Mouse (Mus musculus) layer of hippocampus, adult 18-20 months (tissue): ENCODE data around the gene Lrrc4c. TPM values are rescaled to one million over a fixed set of nuclear protein-coding genes. Genes with fewer than 3 reads are reported as not detected.

Experiments
- DNase-seq, 2 experiments: peaks; one replicate each; pipeline ENCODE4 v3.0.0; 2022; ENCODE audit warnings: low spot score in 2 of 2
- long read RNA-seq: library from polyadenylated mRNA; stranded (forward); transcript quantifications from one replicate; pipeline ENCODE4 v2.0.0, GENCODE M21; 2021
- total RNA-seq, 2 experiments: library from RNA; stranded (reverse); gene quantifications; 2 replicates each; pipeline ENCODE4 v1.2.3; 2021

Lrrc4c gene
- total RNA-seq: 10 to 100 TPM; 65.9 to 68.8 TPM
- long read RNA-seq, transcript Lrrc4c-201 (3 exons, 3,492 nt): major isoform, 61 of 74 reads
- long read RNA-seq, partial matches to known transcripts: 1 of 74 reads
- long read RNA-seq, other reads (novel, unspliced or antisense): 12 of 74 reads

DNA sequence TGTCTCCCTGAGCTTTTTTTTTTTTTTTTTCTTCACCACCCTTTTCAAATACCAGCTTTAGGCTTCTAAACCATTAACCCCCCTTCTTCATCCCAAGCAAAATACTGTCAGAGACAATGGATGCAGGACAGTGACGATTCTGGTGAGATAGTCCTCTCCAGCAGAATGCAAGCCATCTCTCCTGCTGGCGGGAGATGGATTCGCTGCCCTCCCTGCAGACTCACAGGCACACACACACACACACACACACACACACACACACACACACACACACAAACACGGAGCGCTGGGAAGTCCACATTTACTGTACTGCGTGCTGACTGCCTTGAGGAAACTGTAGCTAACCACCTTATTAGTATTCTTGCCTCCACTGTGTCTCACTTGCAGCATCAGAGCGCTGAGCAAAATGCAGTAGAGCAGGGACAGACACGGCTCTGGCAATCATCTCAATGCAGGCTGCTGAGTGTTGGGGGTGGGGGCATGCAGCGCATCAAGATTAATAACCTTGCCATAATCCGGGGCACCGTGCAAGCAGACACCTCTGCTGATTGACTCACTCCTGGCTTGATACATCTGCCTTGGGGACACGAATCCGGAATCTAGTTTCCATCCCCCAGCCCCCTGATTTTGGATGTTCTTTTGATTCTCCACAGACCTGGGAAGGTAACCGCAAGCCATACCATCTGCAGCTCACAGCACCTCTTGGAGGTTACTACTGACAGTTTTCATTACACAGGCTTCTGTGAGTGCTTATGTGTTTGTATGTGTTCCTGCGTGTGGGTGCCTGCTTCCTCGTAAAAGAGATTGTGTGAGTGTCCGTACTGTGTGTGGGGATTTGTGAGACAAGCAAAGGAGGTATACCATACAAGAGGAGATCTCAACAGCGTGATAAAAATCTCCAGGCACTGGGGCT is at the start of gene Lrrc4c:
TSS of gene Lrrc4c (plus strand) at position 783 of the 913 bp plus-strand sequence.
- peak; percentile 23 to 63 for DNase-seq

DNA sequence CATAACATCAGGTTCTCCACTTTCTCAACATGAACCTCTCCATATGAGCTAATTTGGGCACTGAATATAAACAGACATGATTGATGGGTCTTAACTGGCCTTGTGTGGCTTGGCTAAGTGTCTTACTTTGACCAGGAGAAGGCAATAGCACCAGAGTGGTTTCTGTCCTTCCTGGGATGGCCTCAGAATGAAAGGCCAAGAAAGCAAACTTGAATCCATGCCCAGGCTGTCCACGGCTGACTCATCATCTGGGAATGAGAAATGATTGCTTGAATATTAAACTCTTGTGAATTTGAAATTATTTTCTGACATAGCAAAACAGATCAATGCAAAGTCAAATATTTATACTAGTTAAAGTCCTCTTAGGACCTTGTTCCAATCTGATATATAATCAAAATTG is 42.9 kb upstream of the Lrrc4c start:
- no peak for DNase-seq

DNA sequence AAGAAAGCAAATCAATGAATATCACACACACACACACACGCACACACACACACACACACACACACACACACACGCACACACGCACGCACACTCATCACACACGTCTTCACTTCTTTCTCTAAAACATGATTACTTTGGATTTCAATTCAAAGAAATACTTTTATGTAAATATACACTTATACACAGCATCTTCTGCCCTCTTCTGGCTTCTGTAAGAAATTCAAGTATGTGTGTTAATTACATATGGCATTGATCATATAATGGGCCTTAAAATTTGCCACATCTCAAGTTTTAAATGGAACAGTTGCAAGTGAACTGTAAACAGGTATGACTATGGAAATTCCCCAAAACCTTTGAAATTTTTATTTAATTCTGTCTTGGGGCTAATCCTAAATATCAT is 35.0 kb upstream of the Lrrc4c start:
- DNase-seq: peak in 1 of 2 experiments; percentile 23

DNA sequence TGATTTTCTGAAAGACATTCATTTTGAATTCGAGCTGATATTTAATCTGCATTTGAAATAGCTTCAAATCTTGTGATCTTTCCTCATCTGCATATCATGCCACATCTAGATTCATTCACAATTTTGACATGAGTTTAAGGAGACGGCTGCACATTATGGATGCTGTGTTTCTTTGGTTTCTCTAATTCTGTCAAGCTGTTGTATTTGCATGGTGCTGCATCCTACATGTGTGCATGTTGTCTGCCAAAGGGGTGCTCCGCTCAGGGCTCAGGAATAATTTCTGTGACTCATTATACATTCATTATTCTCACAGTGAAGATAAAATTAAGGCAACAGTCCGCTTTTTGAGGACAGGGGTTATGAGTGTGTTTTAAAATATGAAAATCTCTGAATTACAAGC is 30.5 kb upstream of the Lrrc4c start:
- DNase-seq: peak in 1 of 2 experiments; percentile 5

DNA sequence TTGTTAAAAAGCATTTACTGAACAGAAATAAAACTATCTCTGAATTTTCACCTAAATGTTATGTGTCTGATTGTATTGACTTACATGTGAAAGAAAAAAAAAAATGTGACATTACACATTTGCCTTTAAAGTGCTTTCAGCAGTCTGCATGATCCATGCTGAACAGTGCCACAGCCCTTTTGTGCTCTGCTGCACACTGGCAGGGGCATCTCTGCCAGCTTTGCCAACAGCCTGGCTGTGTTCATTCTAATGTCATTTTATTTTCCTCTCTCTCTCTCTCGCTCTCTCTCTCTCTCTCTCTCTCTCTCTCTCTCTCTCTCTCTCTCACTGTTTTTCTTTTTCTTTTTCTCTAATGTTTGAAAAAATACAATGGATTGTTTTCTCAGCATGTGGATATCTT is 27.4 kb upstream of the Lrrc4c start:
- DNase-seq: no peak

DNA sequence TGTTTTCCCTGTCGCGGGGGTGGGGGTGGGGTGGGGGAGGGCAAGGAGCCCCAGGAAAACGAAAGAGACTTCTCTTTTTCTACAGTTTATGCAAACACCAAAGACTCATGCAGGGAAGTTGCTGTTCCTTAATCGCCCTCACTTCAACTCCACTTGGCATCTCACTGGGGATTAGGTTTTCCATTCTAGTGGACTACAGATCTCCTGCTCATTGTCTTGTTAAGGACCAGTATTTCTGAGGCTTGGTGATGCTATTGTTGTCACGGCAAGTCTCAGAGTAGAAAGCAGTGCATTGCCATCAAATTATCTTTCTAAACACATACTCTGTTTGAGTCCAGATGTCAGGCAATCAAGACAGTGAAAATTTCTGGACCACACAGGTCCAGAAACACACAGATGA is 2.9 kb upstream of the Lrrc4c start:
- DNase-seq: no peak

DNA sequence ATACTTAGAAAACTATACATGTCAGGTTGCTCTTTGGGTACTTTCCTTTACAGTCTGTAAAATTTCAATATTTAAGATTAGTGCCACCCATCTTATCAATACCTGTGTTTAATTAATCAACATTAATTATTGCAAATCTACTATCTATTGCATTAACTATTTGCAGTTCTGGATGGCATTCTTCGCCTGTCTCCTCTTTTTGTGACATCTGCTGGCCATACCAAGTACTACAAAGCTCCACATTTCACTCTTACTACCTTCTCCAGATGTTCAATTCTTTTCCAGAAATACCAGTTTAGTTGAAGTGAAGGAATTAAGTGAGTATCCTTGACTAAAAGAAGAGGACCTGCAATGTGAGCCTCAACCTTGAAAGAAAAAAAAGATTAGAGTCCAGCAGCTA is 1.4 kb upstream of the Lrrc4c start:
- peak in 1 of 2 experiments; percentile 30 for DNase-seq

DNA sequence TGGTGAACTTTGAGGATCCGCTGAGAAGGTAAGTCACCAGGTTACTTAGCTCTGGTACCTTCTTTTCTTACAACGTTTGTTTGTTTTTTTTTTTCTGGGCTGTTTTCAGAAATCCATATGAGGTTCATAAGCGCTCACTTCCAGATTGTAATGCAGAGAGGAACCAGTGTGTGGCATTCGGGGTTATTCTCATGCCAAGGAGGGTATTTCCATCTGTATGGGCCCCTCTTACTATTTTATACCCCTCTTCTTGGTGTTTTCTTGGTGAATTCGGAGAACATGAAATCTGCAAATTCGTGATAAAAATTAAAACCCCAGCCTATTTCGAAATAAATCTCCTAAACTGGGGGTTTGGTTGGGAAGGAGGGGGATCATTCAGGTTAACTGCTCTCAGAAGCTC is 587 bp downstream of the Lrrc4c start:
- peak in 1 of 2 experiments; percentile 20 for DNase-seq

DNA sequence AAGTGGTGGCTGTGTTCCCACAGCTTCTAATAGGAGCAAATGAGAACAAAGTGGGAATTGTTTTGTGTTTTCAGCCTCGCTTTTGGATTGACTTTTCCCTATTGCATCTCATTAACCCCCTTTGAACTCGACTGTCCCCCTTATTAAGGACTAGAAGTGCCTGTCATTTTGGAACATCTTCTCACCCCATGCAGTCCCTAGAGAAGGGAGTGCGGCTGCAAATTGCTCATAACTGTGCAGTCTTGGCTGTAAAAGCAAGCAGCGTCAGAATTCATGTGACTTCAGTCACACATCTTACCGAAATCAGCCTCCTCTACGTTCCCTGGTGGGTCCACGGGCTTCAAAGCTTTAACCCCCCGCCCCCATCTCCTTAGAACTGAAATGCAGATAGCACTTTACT is 1.2 kb downstream of the Lrrc4c start:
- DNase-seq: peak; percentile 22 to 62

DNA sequence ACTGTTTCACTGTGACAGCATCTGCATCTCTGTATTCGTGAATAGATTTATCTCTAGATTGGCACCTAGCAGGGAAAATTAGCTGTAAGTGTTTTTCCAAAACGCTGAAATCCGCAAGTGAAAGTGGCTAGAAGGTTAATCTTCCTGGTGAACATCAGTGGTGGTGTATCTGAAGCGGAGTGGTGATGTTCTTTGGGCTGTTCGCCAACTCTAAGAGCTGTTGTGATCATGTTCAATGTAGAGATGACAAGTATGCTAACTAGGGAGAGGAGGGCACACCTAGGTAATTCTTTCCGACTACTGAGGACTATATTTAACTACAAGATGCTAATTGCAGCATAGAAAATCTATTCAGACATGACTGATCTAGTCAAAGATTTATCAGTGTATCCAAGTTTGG is 1.7 kb downstream of the Lrrc4c start:
- peak in 1 of 2 experiments; percentile 44 for DNase-seq

DNA sequence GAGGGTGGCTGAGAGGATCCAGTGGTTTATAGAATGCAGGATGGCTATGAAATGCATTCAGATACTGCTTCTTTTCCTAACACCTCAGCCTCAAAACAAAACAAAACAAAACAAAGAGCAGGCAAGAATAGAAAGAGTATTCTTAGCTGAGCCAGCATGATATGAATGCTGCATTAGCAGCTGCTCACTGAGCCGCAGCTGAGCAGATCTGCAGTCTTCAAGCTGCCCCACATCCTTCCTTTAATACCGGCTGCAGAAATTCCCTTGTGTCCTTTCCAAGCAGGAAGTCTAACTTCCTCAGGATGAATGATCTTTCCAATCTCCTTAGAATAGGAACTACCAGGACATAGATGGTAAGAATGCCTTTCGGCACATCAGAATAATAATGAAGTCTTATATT is 16.7 kb downstream of the Lrrc4c start:
- no peak for DNase-seq

DNA sequence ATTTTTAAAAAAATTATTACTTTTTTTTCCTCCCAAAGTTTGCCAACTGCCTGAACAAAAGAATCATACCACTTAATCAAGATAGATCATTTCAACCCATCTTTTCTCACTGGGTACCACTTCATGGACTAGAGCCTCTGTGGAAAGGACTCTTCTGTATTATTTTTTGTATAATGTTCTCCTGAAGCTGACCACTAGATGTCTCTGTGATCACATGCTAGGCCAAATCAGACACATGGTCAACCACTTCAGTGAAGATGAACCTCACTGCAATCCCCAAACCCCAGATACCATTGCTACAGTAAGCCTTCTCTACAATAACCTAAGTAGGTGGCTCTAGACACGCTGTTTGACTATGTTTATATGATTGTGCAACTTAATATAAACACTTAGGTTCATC is 19.4 kb downstream of the Lrrc4c start:
- DNase-seq: peak in 1 of 2 experiments; percentile 63

DNA sequence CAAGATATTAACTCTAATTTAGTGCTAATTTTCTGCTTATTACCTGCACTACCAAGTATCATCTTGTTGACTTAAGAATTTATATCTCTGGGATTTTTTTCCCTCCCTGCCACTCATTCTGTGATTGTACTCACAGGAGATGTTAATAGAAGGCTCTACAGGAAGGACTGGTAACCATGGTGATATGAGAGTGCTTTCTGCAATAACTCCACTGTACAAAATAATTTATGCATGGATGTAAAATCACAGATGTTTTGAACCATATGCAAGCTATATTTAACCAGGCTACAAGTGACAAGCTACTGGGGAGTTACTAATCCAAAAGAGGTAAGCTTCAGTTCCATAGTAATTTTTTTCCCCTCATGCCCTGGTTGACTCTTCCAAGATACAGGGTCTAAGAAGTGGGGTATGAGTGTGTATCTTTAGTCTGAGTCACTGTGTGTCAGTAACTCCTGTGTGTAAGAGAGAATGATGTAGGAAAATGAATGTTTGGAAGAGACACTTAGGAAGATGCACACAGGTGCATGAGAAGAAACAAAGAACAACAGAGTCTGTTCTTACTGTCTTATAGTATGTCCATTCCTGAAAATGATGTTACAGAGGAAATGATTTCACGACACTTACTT is 83.3 kb downstream of the Lrrc4c start:
- DNase-seq: peak in 1 of 2 experiments; percentile 4

DNA sequence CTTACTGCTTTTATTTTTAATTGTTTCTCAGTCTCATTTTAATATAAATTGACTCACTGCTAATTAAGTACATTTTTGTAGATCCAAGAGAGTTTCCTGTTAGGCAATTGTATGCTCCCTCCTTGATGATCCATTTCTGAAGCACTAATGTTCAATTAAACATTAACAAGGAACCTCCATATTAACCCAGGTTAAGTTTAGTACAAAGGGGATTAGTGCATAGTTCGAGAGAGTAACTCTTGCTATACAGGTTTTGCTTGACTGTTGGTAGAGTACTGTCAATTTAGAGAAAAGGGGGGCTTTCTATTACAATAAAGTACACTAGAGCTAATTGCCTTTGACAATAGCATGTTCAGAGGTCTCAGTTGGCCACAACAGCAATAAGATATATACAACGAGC is 84.5 kb downstream of the Lrrc4c start:
- DNase-seq: no peak

DNA sequence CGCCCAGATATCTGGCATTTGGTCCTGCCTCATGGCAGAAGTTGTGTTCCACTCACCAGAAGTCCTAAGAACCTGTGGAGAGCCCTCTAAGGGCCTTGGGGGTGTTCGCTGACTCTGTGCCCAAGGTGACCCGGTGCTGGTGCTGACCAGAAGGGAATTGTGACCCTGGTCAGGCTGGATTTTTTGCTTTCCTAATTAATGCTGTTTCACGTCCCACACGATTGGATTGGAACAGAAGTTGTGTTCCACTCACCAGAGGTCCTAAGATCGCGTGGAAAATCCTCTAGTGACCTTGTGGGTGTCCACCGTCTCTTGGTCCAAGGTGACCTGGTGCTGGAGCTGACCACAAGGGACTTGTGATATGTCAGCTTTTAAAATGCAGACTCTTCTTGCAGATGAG is 88.9 kb downstream of the Lrrc4c start:
- DNase-seq: no peak

DNA sequence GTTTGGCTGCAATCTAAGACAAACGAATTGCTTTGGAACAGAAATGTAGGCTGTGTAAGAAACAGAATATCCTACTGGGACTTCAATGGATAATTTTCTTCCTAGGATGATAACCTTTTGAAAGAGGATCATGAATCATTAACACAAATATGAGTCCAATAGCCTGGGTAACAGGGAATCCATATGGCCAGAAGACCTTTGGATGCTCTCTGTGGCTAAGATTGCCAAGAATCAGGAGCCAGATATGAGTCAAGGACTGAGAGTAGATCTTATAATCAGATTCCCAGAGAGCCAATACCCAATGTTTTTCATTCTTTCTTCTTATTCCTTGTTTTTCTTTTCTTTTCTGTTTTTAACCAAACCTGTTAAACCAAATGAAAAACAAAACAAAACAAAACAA is 93.2 kb downstream of the Lrrc4c start:
- DNase-seq: no peak

DNA sequence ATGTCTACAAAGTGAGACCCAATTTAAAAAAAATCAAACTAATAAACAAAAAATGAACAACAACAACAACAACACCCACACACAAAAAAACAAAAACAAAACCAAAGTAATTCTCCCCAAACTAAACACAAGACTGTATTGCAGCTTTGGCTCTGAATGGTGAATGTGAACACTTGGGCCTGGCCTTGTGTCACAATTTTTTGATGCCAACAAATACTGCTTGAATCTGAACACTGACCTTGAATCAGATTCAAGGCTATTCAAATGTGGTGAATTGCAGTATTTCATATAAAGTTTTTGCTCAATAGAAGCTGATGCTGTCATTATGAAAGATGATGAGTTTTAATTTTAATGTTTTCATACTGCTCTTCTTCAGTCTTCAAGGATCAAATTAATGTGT is 143.6 kb downstream of the Lrrc4c start:
- no peak for DNase-seq

DNA sequence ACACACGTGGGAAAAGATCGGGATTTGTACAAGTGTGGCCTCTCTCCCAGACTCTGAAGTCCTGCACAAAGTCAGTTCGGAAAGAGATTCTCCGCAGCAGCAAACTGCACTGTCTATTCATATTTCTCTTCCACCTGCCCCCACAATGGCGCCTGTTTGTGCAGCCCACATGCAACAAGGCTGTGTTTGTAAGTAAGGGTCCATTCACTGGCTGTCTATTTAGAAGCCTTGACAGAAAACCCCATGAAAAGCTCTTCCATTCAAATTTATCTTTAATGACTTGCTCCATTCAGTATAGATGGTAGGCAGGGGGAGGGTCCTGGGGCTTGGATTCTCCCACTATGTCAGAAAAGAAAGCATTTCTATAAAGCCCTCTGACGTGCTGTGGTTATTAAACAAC is 157.7 kb downstream of the Lrrc4c start:
- no peak for DNase-seq

DNA sequence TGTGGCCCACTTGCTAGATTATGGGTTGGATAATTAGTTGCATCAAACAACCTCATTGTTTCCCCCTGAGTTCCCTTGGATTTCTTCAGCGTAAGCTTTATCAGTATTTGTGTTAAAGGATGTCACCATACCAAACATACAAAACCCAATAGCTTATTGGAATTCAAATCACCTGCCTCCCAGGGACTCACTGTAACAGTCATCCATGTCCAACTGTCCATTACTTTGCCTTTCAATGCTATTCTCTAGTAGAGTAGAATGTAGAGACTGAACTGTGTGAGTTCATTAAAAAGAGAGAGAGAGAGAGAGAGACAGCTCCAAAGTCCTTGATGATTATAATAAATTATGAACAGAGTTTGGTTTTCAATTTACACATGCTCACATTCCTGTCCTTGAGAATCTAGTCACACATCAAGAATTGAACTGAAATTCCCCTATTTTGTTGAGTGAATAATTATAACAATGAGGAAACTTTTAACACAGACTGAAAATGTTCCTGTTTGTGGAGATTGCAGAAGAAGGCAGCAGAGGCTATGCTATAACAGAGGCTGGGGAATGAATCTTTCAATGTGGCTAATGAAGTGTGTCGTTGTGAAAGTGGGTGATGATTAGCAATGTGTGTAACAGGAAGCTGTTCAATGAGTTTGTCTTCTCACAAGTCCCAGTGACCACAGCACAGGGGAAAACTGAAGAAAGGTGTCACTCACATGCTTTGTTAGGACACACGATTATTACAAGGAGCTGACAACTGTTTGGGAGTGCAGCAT is 181.3 kb downstream of the Lrrc4c start:
- no peak for DNase-seq

DNA sequence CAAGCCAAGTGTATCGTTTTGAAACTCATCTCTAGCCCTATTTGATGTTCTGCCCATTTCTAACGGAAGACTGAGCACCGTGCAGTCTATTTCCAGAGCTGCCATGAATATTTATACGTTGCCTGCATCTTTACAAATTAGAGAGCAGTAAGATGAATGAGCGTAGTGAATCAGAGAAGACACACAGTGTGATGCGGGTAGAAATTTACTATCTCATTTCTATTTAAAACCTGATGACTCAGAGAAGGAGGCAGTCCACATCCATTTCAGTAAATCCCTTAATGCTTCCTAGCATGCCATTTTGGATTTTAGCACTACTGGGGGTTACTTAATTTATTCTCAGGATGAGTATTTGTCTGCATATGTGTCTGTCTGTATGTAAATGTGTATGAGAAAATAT is 186.2 kb downstream of the Lrrc4c start:
- peak in 1 of 2 experiments; percentile 9 for DNase-seq

DNA sequence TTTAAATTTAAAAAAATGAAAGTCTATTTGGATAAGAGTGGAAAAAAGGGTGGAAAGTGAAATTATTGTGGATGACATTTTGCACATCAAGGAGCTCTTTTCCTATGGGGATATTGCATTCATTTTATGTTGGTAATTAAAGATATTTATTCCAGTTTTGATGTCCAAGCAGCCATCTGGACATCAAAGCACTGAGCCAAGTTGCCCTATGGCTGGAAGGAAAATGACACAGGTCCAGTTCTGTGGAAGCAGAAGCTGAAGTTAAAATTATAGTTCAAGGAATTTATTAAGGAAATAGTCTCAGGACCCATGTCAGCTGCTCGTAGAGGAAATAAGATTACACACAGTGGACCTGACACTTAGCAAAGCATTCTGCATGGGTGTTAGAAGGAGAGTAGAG is 187.7 kb downstream of the Lrrc4c start:
- DNase-seq: no peak

DNA sequence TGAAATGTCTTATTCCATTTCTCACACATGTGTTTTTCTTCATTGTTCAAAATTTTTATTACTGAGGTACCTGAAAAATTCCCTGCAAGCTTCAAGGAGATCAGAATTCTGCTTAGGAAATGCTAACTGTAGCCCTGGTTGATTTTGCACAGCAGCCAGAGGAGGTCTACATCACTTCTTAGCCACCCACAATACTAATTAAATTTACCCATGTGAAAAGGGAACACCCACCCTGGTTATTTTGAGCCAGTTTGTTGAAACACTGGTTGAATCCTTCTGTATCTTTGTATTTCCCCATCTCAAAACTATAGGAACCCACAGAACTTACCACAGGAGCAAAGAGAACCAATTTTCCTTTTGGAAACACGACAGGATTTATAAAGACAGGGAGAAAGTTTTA is 191.0 kb downstream of the Lrrc4c start:
- DNase-seq: no peak
